Mouse (Mus musculus) embryonic facial prominence, embryonic 13.5 days (tissue): ENCODE measurements around the gene Celsr3. TPM values are rescaled to one million over a fixed set of nuclear protein-coding genes. Genes with fewer than 3 reads are reported as not detected.

Experiments used
- ATAC-seq: fragments of 200-750 bp; cut with Nextera tagmentation; 2 replicates; pipeline ENCODE4 v1.8.0; 2017; ENCODE audit warnings: low read depth; ENCODE audit not compliant: insufficient number of reproducible peaks, insufficient read depth, low FRiP score, low TSS enrichment
- H3K27ac ChIP-seq: fragments of 300-500 bp; sonication (generic); 2 replicates; pipeline ENCODE4 v1.5.1; 2015; ENCODE audit warnings: moderate library complexity, mild to moderate bottlenecking, inconsistent platforms
- H3K27me3 ChIP-seq: fragments of 300-500 bp; sonication (generic); 2 replicates; pipeline ENCODE4 v1.6.1; 2015; ENCODE audit warnings: mild to moderate bottlenecking, inconsistent platforms
- H3K36me3 ChIP-seq: fragments of 300-500 bp; sonication (generic); 2 replicates; pipeline ENCODE4 v1.6.1; 2015; ENCODE audit warnings: mild to moderate bottlenecking, inconsistent platforms
- H3K4me1 ChIP-seq: fragments of 300-500 bp; sonication (generic); 2 replicates; pipeline ENCODE4 v1.6.1; 2015; ENCODE audit warnings: inconsistent platforms
- H3K4me2 ChIP-seq: fragments of 300-500 bp; sonication (generic); 2 replicates; pipeline ENCODE4 v1.6.1; 2015; ENCODE audit warnings: moderate library complexity, mild to moderate bottlenecking, inconsistent platforms
- H3K4me3 ChIP-seq: fragments of 300-500 bp; sonication (generic); 2 replicates; pipeline ENCODE4 v1.5.1; 2015; ENCODE audit warnings: mild to moderate bottlenecking, inconsistent platforms
- H3K9ac ChIP-seq: fragments of 300-500 bp; sonication (generic); 2 replicates; pipeline ENCODE4 v1.6.1; 2015; ENCODE audit warnings: mild to moderate bottlenecking, inconsistent platforms
- H3K9me3 ChIP-seq: fragments of 300-500 bp; sonication (generic); 2 replicates; pipeline ENCODE4 v1.6.1; 2016; ENCODE audit warnings: inconsistent platforms
- whole genome bisulfite sequencing: fragments of 180-500 bp; shearing (Covaris S2); methylation state at CpG from one replicate; pipeline ENCODE4 v1.1.7; 2015; ENCODE audit warnings: mixed read lengths; 5-methylcytosine and 5-hydroxymethylcytosine counted together
- polyA plus RNA-seq: library from polyadenylated mRNA; unstranded; fragments of >200 nt; fragmentation: Nextera tagmentation; extraction: Ambion mirVana; gene quantifications from 2 replicates; pipeline ENCODE4 v1.2.1, GENCODE M21; 2015

Celsr3 gene
- polyA plus RNA-seq, 1 experiment from 2014 or later: 0.56 TPM

- Histone ChIP-seq H3K27me3 (peaks cover 100% of the 10 kb centered on the region), H3K36me3 (no peaks in the 10 kb centered on the region), H3K4me2 (peak overlapping the region; percentile 84), H3K9me3 (no peaks in the 10 kb centered on the region), H3K27ac (no peak overlapping the region), H3K4me3 (peak overlapping the region; percentile 47), H3K4me1 (peaks cover 30% of the 10 kb centered on the region), H3K9ac (peak overlapping the region; percentile 54; the same call in 1 of the 2 replicates)
- 20% methylated on average over 34 of the region's 34 CpGs for WGBS
- ATAC-seq: no peak
These were observed 1.3 kb downstream of the Celsr3 start for GRCm38 (mm10) chr9:108827454-108827853.

GRCm38 (mm10) chr9:108827906-108828305 is 1.8 kb downstream of the Celsr3 start:
- Histone ChIP-seq H3K4me1 (peaks cover 35% of the 10 kb centered on the region), H3K4me3 (0 out of 2 replicates have a peak overlapping the region, but pooled peaks have one; percentile 47), H3K9me3 (no peaks in the 10 kb centered on the region), H3K27me3 (peaks cover 100% of the 10 kb centered on the region), H3K9ac (no peak overlapping the region), H3K4me2 (peak overlapping the region; percentile 84; the same call in 1 of the 2 replicates), H3K36me3 (no peaks in the 10 kb centered on the region), H3K27ac (no peak overlapping the region)
- ATAC-seq: no peak
- 65% methylated on average over 18 of the region's 18 CpGs for WGBS

GRCm38 (mm10) chr9:108831637-108832036 is 5.5 kb downstream of the Celsr3 start:
- H3K9me3 ChIP-seq: no peaks in the 10 kb centered on the region
- H3K9ac ChIP-seq: peak overlapping the region; percentile 16; the same call in 1 of the 2 replicates
- peaks cover 73% of the 10 kb centered on the region for H3K27me3 ChIP-seq
- no peaks in the 10 kb centered on the region for H3K36me3 ChIP-seq
- H3K27ac ChIP-seq: no peak overlapping the region
- no peak for ATAC-seq
- peak overlapping the region; percentile 50 for H3K4me3 ChIP-seq
- peaks cover 22% of the 10 kb centered on the region for H3K4me1 ChIP-seq
- WGBS: 7% methylated on average over 23 of the region's 23 CpGs
- peak overlapping the region; percentile 98 for H3K4me2 ChIP-seq

- 0 out of 2 replicates have a peak overlapping the region, but pooled peaks have one; percentile 16 for H3K9ac ChIP-seq
- H3K27me3 ChIP-seq: peaks cover 64% of the 10 kb centered on the region
- H3K9me3 ChIP-seq: no peaks in the 10 kb centered on the region
- H3K4me1 ChIP-seq: peaks cover 17% of the 10 kb centered on the region
- peak overlapping the region; percentile 98 for H3K4me2 ChIP-seq
- no peaks in the 10 kb centered on the region for H3K36me3 ChIP-seq
- peak overlapping the region; percentile 50 for H3K4me3 ChIP-seq
- no peak overlapping the region for H3K27ac ChIP-seq
- peak; percentile 91 for ATAC-seq
- 4% methylated on average over 46 of the region's 46 CpGs for WGBS
These were observed 6.4 kb downstream of the Celsr3 start for GRCm38 (mm10) chr9:108832390-108833108.

- ATAC-seq: no peak
- 0 out of 2 replicates have a peak overlapping the region, but pooled peaks have one; percentile 27 for H3K9ac ChIP-seq
- 17% methylated on average over 14 of the region's 14 CpGs for WGBS
- H3K4me2 ChIP-seq: peak overlapping the region; percentile 46
- peaks cover 9% of the 10 kb centered on the region; the same call in 1 of the 2 replicates for H3K4me1 ChIP-seq
- no peaks in the 10 kb centered on the region for H3K9me3 ChIP-seq
- peak overlapping the region; percentile 16; the same call in 1 of the 2 replicates for H3K4me3 ChIP-seq
- peaks cover 20% of the 10 kb centered on the region for H3K27me3 ChIP-seq
- no peaks in the 10 kb centered on the region for H3K36me3 ChIP-seq
- H3K27ac ChIP-seq: no peak overlapping the region
These were observed 16.9 kb downstream of the Celsr3 start for GRCm38 (mm10) chr9:108842989-108843388.

- no peak overlapping the region for H3K4me3 ChIP-seq
- no peaks in the 10 kb centered on the region for H3K9me3 ChIP-seq
- peaks cover 20% of the 10 kb centered on the region for H3K27me3 ChIP-seq
- ATAC-seq: no peak
- peaks cover 9% of the 10 kb centered on the region; the same call in 1 of the 2 replicates for H3K4me1 ChIP-seq
- no peak overlapping the region for H3K9ac ChIP-seq
- 64% methylated on average over 5 of the region's 5 CpGs for WGBS
- no peak overlapping the region for H3K27ac ChIP-seq
- H3K36me3 ChIP-seq: no peaks in the 10 kb centered on the region
- H3K4me2 ChIP-seq: no peak overlapping the region
These were observed 19.3 kb downstream of the Celsr3 start for GRCm38 (mm10) chr9:108845390-108845789.

- 79% methylated on average over 4 of the region's 4 CpGs for WGBS
- no peak for ATAC-seq
- H3K9me3 ChIP-seq: no peaks in the 10 kb centered on the region
- no peaks in the 10 kb centered on the region for H3K36me3 ChIP-seq
- peaks cover 14% of the 10 kb centered on the region; the same call in 1 of the 2 replicates for H3K4me1 ChIP-seq
- H3K27me3 ChIP-seq: peaks cover 16% of the 10 kb centered on the region
- H3K9ac ChIP-seq: no peak overlapping the region
- no peak overlapping the region for H3K27ac ChIP-seq
- no peak overlapping the region for H3K4me3 ChIP-seq
- no peak overlapping the region for H3K4me2 ChIP-seq
These were observed 21.3 kb downstream of the Celsr3 start for GRCm38 (mm10) chr9:108847374-108847773.

GRCm38 (mm10) chr9:108848419-108848818 is 22.3 kb downstream of the Celsr3 start:
- H3K9ac ChIP-seq: no peak overlapping the region
- H3K27ac ChIP-seq: no peak overlapping the region
- H3K9me3 ChIP-seq: no peaks in the 10 kb centered on the region
- no peak overlapping the region for H3K4me3 ChIP-seq
- no peak for ATAC-seq
- peaks cover 11% of the 10 kb centered on the region for H3K4me1 ChIP-seq
- peaks cover 5% of the 10 kb centered on the region; the same call in 1 of the 2 replicates for H3K27me3 ChIP-seq
- WGBS: 73% methylated on average over 17 of the region's 17 CpGs
- no peaks in the 10 kb centered on the region for H3K36me3 ChIP-seq
- H3K4me2 ChIP-seq: no peak overlapping the region

- Histone ChIP-seq H3K27me3 (no peaks in the 10 kb centered on the region), H3K4me3 (peak within 1 kb of the TSS; percentile 87), H3K4me1 (peaks cover 26% of the 10 kb centered on the region), H3K4me2 (peak within 1 kb of the TSS; percentile 77), H3K36me3 (peaks cover 20% of the 10 kb centered on the region), H3K9me3 (no peaks in the 10 kb centered on the region), H3K27ac (peak within 1 kb of the TSS; percentile 91), H3K9ac (peak within 1 kb of the TSS; percentile 83)
- no peak for ATAC-seq
- 84% methylated on average over 3 of the region's 3 CpGs for WGBS
These were observed 26.9 kb downstream of the Celsr3 start, which contains the start of gene Slc26a6 for GRCm38 (mm10) chr9:108852976-108853375. Gene Slc26a6 (plus strand): TSS chr9:108853283.

- H3K9me3 ChIP-seq: no peaks in the 10 kb centered on the region
- H3K9ac ChIP-seq: peak overlapping the region; percentile 83
- H3K27ac ChIP-seq: peak overlapping the region; percentile 91
- H3K27me3 ChIP-seq: no peaks in the 10 kb centered on the region
- H3K4me1 ChIP-seq: peaks cover 26% of the 10 kb centered on the region
- WGBS: 2% methylated on average over 25 of the region's 25 CpGs
- peak overlapping the region; percentile 87 for H3K4me3 ChIP-seq
- H3K36me3 ChIP-seq: peaks cover 27% of the 10 kb centered on the region
- H3K4me2 ChIP-seq: peak overlapping the region; percentile 77
- ATAC-seq: peak; percentile 81
These were observed 27.6 kb downstream of the Celsr3 start for GRCm38 (mm10) chr9:108853635-108854240.

- WGBS: under 1% methylated on average over 28 of the region's 28 CpGs
- Histone ChIP-seq H3K4me1 (peaks cover 26% of the 10 kb centered on the region), H3K9ac (peak overlapping the region; percentile 83), H3K36me3 (peaks cover 33% of the 10 kb centered on the region), H3K27me3 (no peaks in the 10 kb centered on the region), H3K9me3 (no peaks in the 10 kb centered on the region), H3K4me2 (peak overlapping the region; percentile 77), H3K27ac (peak overlapping the region; percentile 91), H3K4me3 (peak overlapping the region; percentile 87)
- peak; percentile 91 for ATAC-seq
These were observed 28.1 kb downstream of the Celsr3 start for GRCm38 (mm10) chr9:108854241-108854696.
